Mouse (Mus musculus) midbrain, postnatal 0 days (tissue): ENCODE data around the gene Adam22. TPM values are rescaled to one million over a fixed set of nuclear protein-coding genes. Genes with fewer than 3 reads are reported as not detected.

ENCODE experiments used
- ATAC-seq: fragments of 200-750 bp; cut with Nextera tagmentation; 2 replicates; pipeline ENCODE4 v1.8.0; 2017; ENCODE audit warnings: moderate number of reproducible peaks, mild to moderate bottlenecking, moderate TSS enrichment, moderate library complexity; ENCODE audit not compliant: low FRiP score
- DNase-seq: peaks from one replicate; pipeline ENCODE4 v3.0.0-alpha.2; 2015; ENCODE audit warnings: low spot score
- H3K27ac ChIP-seq: fragments of 300-500 bp; sonication (generic); 2 replicates; pipeline ENCODE4 v1.5.1; 2014; ENCODE audit warnings: low read depth, mild to moderate bottlenecking, low read length, mixed read lengths
- H3K27me3 ChIP-seq: fragments of 300-500 bp; sonication (generic); 2 replicates; pipeline ENCODE4 v1.6.1; 2014; ENCODE audit warnings: low read length, control low read depth, mixed read lengths; ENCODE audit not compliant: insufficient read depth
- H3K36me3 ChIP-seq: fragments of 300-500 bp; sonication (generic); 2 replicates; pipeline ENCODE4 v1.6.1; 2014; ENCODE audit warnings: low read length, control low read depth, mixed read lengths; ENCODE audit not compliant: insufficient read depth
- H3K4me1 ChIP-seq: fragments of 300-500 bp; sonication (generic); 2 replicates; pipeline ENCODE4 v1.6.1; 2014; ENCODE audit warnings: mild to moderate bottlenecking, control low read depth, antibody characterized with exemption, low read length, mixed read lengths; ENCODE audit not compliant: insufficient read depth
- H3K4me2 ChIP-seq: fragments of 300-500 bp; sonication (generic); 2 replicates; pipeline ENCODE4 v1.6.1; 2014; ENCODE audit warnings: low read depth, mild to moderate bottlenecking, low read length, mixed read lengths; ENCODE audit not compliant: poor library complexity, severe bottlenecking
- H3K4me3 ChIP-seq: fragments of 300-500 bp; sonication (generic); 2 replicates; pipeline ENCODE4 v1.5.1; 2014; ENCODE audit warnings: low read depth, mild to moderate bottlenecking, low read length, moderate library complexity
- H3K9ac ChIP-seq: fragments of 300-500 bp; sonication (generic); replicated peaks from 2 replicates; pipeline ENCODE4 v1.6.1; 2014; ENCODE audit warnings: mild to moderate bottlenecking, low read length, moderate library complexity, mixed read lengths; ENCODE audit not compliant: poor library complexity, severe bottlenecking
- H3K9me3 ChIP-seq: fragments of 300-500 bp; sonication (generic); 2 replicates; pipeline ENCODE4 v1.6.1; 2016; ENCODE audit warnings: low read length, control low read depth
- CTCF ChIP-seq: IDR thresholded peaks from 2 replicates; pipeline ENCODE4 v1.5.1; 2016; ENCODE audit warnings: antibody characterized with exemption, mild to moderate bottlenecking
- WGBS: fragments of 180-500 bp; shearing (Covaris S2); extraction: QIAGEN DNeasy Blood & Tissue Kit; methylation state at CpG from one replicate; pipeline ENCODE4 v1.1.7; 2014; 5-methylcytosine and 5-hydroxymethylcytosine counted together
- polyA plus RNA-seq: library from polyadenylated mRNA; unstranded; fragments of >200 nt; fragmentation: Nextera tagmentation; extraction: Ambion mirVana; gene quantifications from 2 replicates; pipeline ENCODE4 v1.2.1, GENCODE M21; 2015
- total RNA-seq: library from RNA; depleted of rRNA; stranded (reverse); fragments of >200 nt; gene quantifications from 2 replicates; pipeline ENCODE4 v1.2.3, GENCODE M21; 2014

Gene Adam22
- total and polyA plus RNA-seq, 2 experiments from 2014 or later = 47.9 to 92.6 TPM

GRCm38 (mm10) chr5:8276141-8276540 is 91.8 kb downstream of the Adam22 start:
- WGBS = 86% methylated on average over 1 of the region's 1 CpGs
- ATAC-seq (no peak), DNase-seq (no peak)
- Histone ChIP-seq H3K4me1 (no peaks in the 10 kb centered on the region), H3K36me3 (no peaks in the 10 kb centered on the region), H3K27ac (no peak overlapping the region), H3K27me3 (no peaks in the 10 kb centered on the region), H3K9ac (no peak overlapping the region), H3K9me3 (no peaks in the 10 kb centered on the region), H3K4me3 (no peak overlapping the region), H3K4me2 (no peak overlapping the region)
- TF ChIP-seq CTCF = no peak

GRCm38 (mm10) chr5:8257366-8257765 is 110.6 kb downstream of the Adam22 start:
- H3K4me2 ChIP-seq = no peak overlapping the region
- no peaks in the 10 kb centered on the region for H3K36me3 ChIP-seq
- no peak for TF ChIP-seq CTCF
- 95% methylated on average over 1 of the region's 1 CpGs for WGBS
- no peaks in the 10 kb centered on the region for H3K9me3 ChIP-seq
- no peak overlapping the region for H3K9ac ChIP-seq
- no peak overlapping the region for H3K27ac ChIP-seq
- no peak overlapping the region for H3K4me3 ChIP-seq
- H3K4me1 ChIP-seq = no peaks in the 10 kb centered on the region
- DNase-seq (no peak), ATAC-seq (no peak)
- no peaks in the 10 kb centered on the region for H3K27me3 ChIP-seq

GRCm38 (mm10) chr5:8256487-8256886 is 111.5 kb downstream of the Adam22 start:
- Histone ChIP-seq H3K4me1 (no peaks in the 10 kb centered on the region), H3K36me3 (no peaks in the 10 kb centered on the region), H3K9ac (no peak overlapping the region), H3K27ac (no peak overlapping the region), H3K27me3 (no peaks in the 10 kb centered on the region), H3K4me3 (no peak overlapping the region), H3K9me3 (no peaks in the 10 kb centered on the region), H3K4me2 (no peak overlapping the region)
- 98% methylated on average over 4 of the region's 4 CpGs for WGBS
- ATAC-seq = no peak
- TF ChIP-seq CTCF = no peak
- no peak for DNase-seq

GRCm38 (mm10) chr5:8244696-8245095 is 123.3 kb downstream of the Adam22 start:
- TF ChIP-seq CTCF = no peak
- H3K9me3 ChIP-seq = no peaks in the 10 kb centered on the region
- WGBS = 94% methylated on average over 7 of the region's 7 CpGs
- no peak overlapping the region for H3K9ac ChIP-seq
- ATAC-seq = no peak
- no peak overlapping the region for H3K4me2 ChIP-seq
- H3K36me3 ChIP-seq = no peaks in the 10 kb centered on the region
- no peaks in the 10 kb centered on the region for H3K27me3 ChIP-seq
- H3K4me3 ChIP-seq = no peak overlapping the region
- H3K4me1 ChIP-seq = no peaks in the 10 kb centered on the region
- H3K27ac ChIP-seq = no peak overlapping the region
- no peak for DNase-seq

GRCm38 (mm10) chr5:8243064-8243615 is 124.8 kb downstream of the Adam22 start:
- H3K9ac ChIP-seq = no peak overlapping the region
- TF ChIP-seq CTCF = 0 out of 2 replicates have a peak, but pooled peaks have one; percentile 2
- DNase-seq (no peak), ATAC-seq (0 out of 2 replicates have a peak, but pooled peaks have one; percentile 49)
- WGBS = 45% methylated on average over 4 of the region's 4 CpGs
- H3K9me3 ChIP-seq = no peaks in the 10 kb centered on the region
- no peaks in the 10 kb centered on the region for H3K27me3 ChIP-seq
- H3K36me3 ChIP-seq = no peaks in the 10 kb centered on the region
- H3K4me1 ChIP-seq = no peaks in the 10 kb centered on the region
- no peak overlapping the region for H3K27ac ChIP-seq
- no peak overlapping the region for H3K4me2 ChIP-seq
- no peak overlapping the region for H3K4me3 ChIP-seq

- WGBS = 71% methylated on average over 1 of the region's 1 CpGs
- Histone ChIP-seq H3K9me3 (no peaks in the 10 kb centered on the region), H3K4me1 (no peaks in the 10 kb centered on the region), H3K27ac (no peak overlapping the region), H3K9ac (no peak overlapping the region), H3K4me2 (no peak overlapping the region), H3K4me3 (no peak overlapping the region), H3K36me3 (no peaks in the 10 kb centered on the region), H3K27me3 (no peaks in the 10 kb centered on the region)
- no peak for ATAC-seq
- no peak for DNase-seq
- TF ChIP-seq CTCF = no peak
Observed at GRCm38 (mm10) chr5:8242660-8243059, 125.3 kb downstream of the Adam22 start.
